Mouse (Mus musculus) kidney, embryonic 15.5 days (tissue): ENCODE data around the gene Crocc. TPM values are rescaled to one million over a fixed set of nuclear protein-coding genes. Genes with fewer than 3 reads are reported as not detected.

Experiments
- ATAC-seq: fragments of 200-750 bp; cut with Nextera tagmentation; replicated peaks from 2 replicates; pipeline ENCODE4 v1.8.0; 2017; ENCODE audit warnings: moderate TSS enrichment; ENCODE audit not compliant: low FRiP score
- H3K27ac ChIP-seq: fragments of 300-500 bp; sonication (generic); 2 replicates; pipeline ENCODE4 v1.5.1; 2015; ENCODE audit warnings: mild to moderate bottlenecking, inconsistent platforms
- H3K27me3 ChIP-seq: fragments of 300-500 bp; sonication (generic); 2 replicates; pipeline ENCODE4 v1.6.1; 2015; ENCODE audit warnings: inconsistent platforms
- H3K36me3 ChIP-seq: fragments of 300-500 bp; sonication (generic); 2 replicates; pipeline ENCODE4 v1.6.1; 2015; ENCODE audit warnings: inconsistent platforms
- H3K4me1 ChIP-seq: fragments of 300-500 bp; sonication (generic); 2 replicates; pipeline ENCODE4 v1.6.1; 2015; ENCODE audit warnings: inconsistent platforms
- H3K4me2 ChIP-seq: fragments of 300-500 bp; sonication (generic); 2 replicates; pipeline ENCODE4 v1.6.1; 2015; ENCODE audit warnings: moderate library complexity, mild to moderate bottlenecking, inconsistent platforms
- H3K4me3 ChIP-seq: fragments of 300-500 bp; sonication (generic); replicated peaks from 2 replicates; pipeline ENCODE4 v1.5.1; 2015; ENCODE audit warnings: mild to moderate bottlenecking, inconsistent platforms
- H3K9ac ChIP-seq: fragments of 300-500 bp; sonication (generic); 2 replicates; pipeline ENCODE4 v1.6.1; 2015; ENCODE audit warnings: mild to moderate bottlenecking, inconsistent platforms
- H3K9me3 ChIP-seq: fragments of 300-500 bp; sonication (generic); replicated peaks from 2 replicates; pipeline ENCODE4 v1.6.1; 2016; ENCODE audit warnings: inconsistent platforms
- WGBS: fragments of 180-500 bp; shearing (Covaris S2); methylation state at CpG from one replicate; pipeline ENCODE4 v1.1.7; 2015; ENCODE audit warnings: mixed read lengths; 5-methylcytosine and 5-hydroxymethylcytosine counted together
- polyA plus RNA-seq: library from polyadenylated mRNA; unstranded; fragments of >200 nt; fragmentation: Nextera tagmentation; extraction: Ambion mirVana; gene quantifications from 2 replicates; pipeline ENCODE4 v1.2.1, GENCODE M21; 2015

The Crocc gene
- polyA plus RNA-seq, 1 experiment from 2014 or later, result 9.5 TPM

- Histone ChIP-seq H3K27me3 (no peaks in the 10 kb centered on the region), H3K4me3 (no peak overlapping the region), H3K27ac (no peak overlapping the region), H3K36me3 (peaks cover 51% of the 10 kb centered on the region), H3K4me2 (no peak overlapping the region), H3K9me3 (no peaks in the 10 kb centered on the region), H3K4me1 (peaks cover 35% of the 10 kb centered on the region), H3K9ac (no peak overlapping the region)
- WGBS, result 89% methylated on average over 20 of the region's 20 CpGs
- ATAC-seq, result no peak
These were observed 68.1 kb downstream of the Crocc start for GRCm38 (mm10) chr4:140992215-140992614.

- H3K27ac ChIP-seq, result no peak overlapping the region
- no peak overlapping the region for H3K4me2 ChIP-seq
- H3K36me3 ChIP-seq, result peaks cover 23% of the 10 kb centered on the region
- H3K9ac ChIP-seq, result no peak overlapping the region
- H3K4me3 ChIP-seq, result no peak overlapping the region
- 85% methylated on average over 14 of the region's 14 CpGs for WGBS
- H3K4me1 ChIP-seq, result peaks cover 42% of the 10 kb centered on the region
- ATAC-seq, result no peak
- no peaks in the 10 kb centered on the region for H3K27me3 ChIP-seq
- no peaks in the 10 kb centered on the region for H3K9me3 ChIP-seq
These were observed 70.9 kb downstream of the Crocc start for GRCm38 (mm10) chr4:140989447-140989846.

GRCm38 (mm10) chr4:140988706-140989290 lies 71.6 kb downstream of the Crocc start:
- Histone ChIP-seq H3K27me3 (no peaks in the 10 kb centered on the region), H3K4me3 (no peak overlapping the region), H3K4me2 (peak overlapping the region; percentile 83; the same call in 1 of the 2 replicates), H3K36me3 (peaks cover 17% of the 10 kb centered on the region), H3K4me1 (peaks cover 38% of the 10 kb centered on the region), H3K27ac (0 out of 2 replicates have a peak overlapping the region, but pooled peaks have one; percentile 29), H3K9ac (no peak overlapping the region), H3K9me3 (no peaks in the 10 kb centered on the region)
- 44% methylated on average over 7 of the region's 7 CpGs for WGBS
- ATAC-seq, result no peak

GRCm38 (mm10) chr4:140987476-140987875 lies 72.9 kb downstream of the Crocc start:
- Histone ChIP-seq H3K9ac (peak overlapping the region; percentile 93), H3K4me3 (peak overlapping the region; percentile 95), H3K36me3 (peaks cover 6% of the 10 kb centered on the region), H3K27ac (0 out of 2 replicates have a peak overlapping the region, but pooled peaks have one; percentile 0), H3K27me3 (no peaks in the 10 kb centered on the region), H3K4me1 (peaks cover 42% of the 10 kb centered on the region), H3K9me3 (no peaks in the 10 kb centered on the region), H3K4me2 (peak overlapping the region; percentile 83)
- whole genome bisulfite sequencing, result 24% methylated on average over 7 of the region's 7 CpGs
- no peak for ATAC-seq

- 1% methylated on average over 58 of the region's 58 CpGs for WGBS
- H3K27ac ChIP-seq, result 0 out of 2 replicates have a peak within 1 kb of the TSS, but pooled peaks have one; percentile 0
- ATAC-seq, result peak; percentile 94
These were observed 73.5 kb downstream of the Crocc start, which contains the start of gene Atp13a2 for GRCm38 (mm10) chr4:140986711-140987395. Gene Atp13a2, plus strand, starts transcription at chr4:140986873.

GRCm38 (mm10) chr4:140986024-140986710 lies 74.2 kb downstream of the Crocc start:
- H3K4me3 ChIP-seq, result peak overlapping the region; percentile 95
- peak overlapping the region; percentile 93 for H3K9ac ChIP-seq
- no peak overlapping the region for H3K27ac ChIP-seq
- WGBS, result 27% methylated on average over 15 of the region's 15 CpGs
- no peaks in the 10 kb centered on the region for H3K9me3 ChIP-seq
- ATAC-seq, result peak; percentile 1; the same call in 1 of the 2 replicates
- H3K27me3 ChIP-seq, result no peaks in the 10 kb centered on the region
- 0 out of 2 replicates have a peak, but pooled peaks cover 2% of the 10 kb centered on the region for H3K36me3 ChIP-seq
- H3K4me2 ChIP-seq, result peak overlapping the region; percentile 83
- H3K4me1 ChIP-seq, result peaks cover 45% of the 10 kb centered on the region

More at GRCm38 (mm10) chr4:140986711-140987395, 73.5 kb downstream of the Crocc start, which contains the start of gene Atp13a2:
- Histone ChIP-seq H3K9ac (peak within 1 kb of the TSS; percentile 93), H3K27me3 (no peaks in the 10 kb centered on the region), H3K4me3 (peak within 1 kb of the TSS; percentile 95), H3K36me3 (peaks cover 2% of the 10 kb centered on the region; the same call in 1 of the 2 replicates), H3K4me2 (peak within 1 kb of the TSS; percentile 83), H3K9me3 (no peaks in the 10 kb centered on the region), H3K4me1 (peaks cover 45% of the 10 kb centered on the region)

GRCm38 (mm10) chr4:140984544-140984943 lies 75.8 kb downstream of the Crocc start:
- Histone ChIP-seq H3K4me1 (peaks cover 41% of the 10 kb centered on the region), H3K27me3 (no peaks in the 10 kb centered on the region), H3K4me2 (no peak overlapping the region), H3K9me3 (no peaks in the 10 kb centered on the region), H3K27ac (no peak overlapping the region), H3K36me3 (peaks cover 5% of the 10 kb centered on the region), H3K4me3 (no peak overlapping the region), H3K9ac (no peak overlapping the region)
- no peak for ATAC-seq
- WGBS, result 80% methylated on average over 6 of the region's 6 CpGs

GRCm38 (mm10) chr4:140983442-140983841 lies 76.9 kb downstream of the Crocc start:
- no peak overlapping the region for H3K9ac ChIP-seq
- H3K4me1 ChIP-seq, result peaks cover 30% of the 10 kb centered on the region

GRCm38 (mm10) chr4:140982808-140983207 lies 77.5 kb downstream of the Crocc start:
- Histone ChIP-seq H3K36me3 (peaks cover 22% of the 10 kb centered on the region), H3K27me3 (no peaks in the 10 kb centered on the region), H3K4me2 (no peak overlapping the region), H3K9me3 (no peaks in the 10 kb centered on the region), H3K4me3 (no peak overlapping the region), H3K27ac (peak overlapping the region; percentile 68), H3K9ac (no peak overlapping the region), H3K4me1 (peaks cover 24% of the 10 kb centered on the region)
- no peak for ATAC-seq
- 47% methylated on average over 4 of the region's 4 CpGs for WGBS

More at GRCm38 (mm10) chr4:140983442-140983841, 76.9 kb downstream of the Crocc start:
- no peak for ATAC-seq
- Histone ChIP-seq H3K4me3 (no peak overlapping the region), H3K9me3 (no peaks in the 10 kb centered on the region), H3K4me2 (no peak overlapping the region), H3K36me3 (peaks cover 16% of the 10 kb centered on the region), H3K27me3 (no peaks in the 10 kb centered on the region), H3K27ac (peak overlapping the region; percentile 68)
- WGBS, result 19% methylated on average over 9 of the region's 9 CpGs

GRCm38 (mm10) chr4:140981605-140982004 lies 78.7 kb downstream of the Crocc start:
- Histone ChIP-seq H3K9ac (no peak overlapping the region), H3K4me2 (no peak overlapping the region), H3K9me3 (no peaks in the 10 kb centered on the region), H3K27me3 (no peaks in the 10 kb centered on the region), H3K27ac (no peak overlapping the region), H3K4me3 (no peak overlapping the region), H3K36me3 (peaks cover 34% of the 10 kb centered on the region), H3K4me1 (peaks cover 15% of the 10 kb centered on the region)
- 95% methylated on average over 2 of the region's 2 CpGs for WGBS
- ATAC-seq, result no peak

- Histone ChIP-seq H3K27me3 (no peaks in the 10 kb centered on the region), H3K9me3 (no peaks in the 10 kb centered on the region), H3K9ac (no peak overlapping the region), H3K27ac (no peak overlapping the region), H3K36me3 (peaks cover 70% of the 10 kb centered on the region), H3K4me3 (no peak overlapping the region), H3K4me1 (peaks cover 12% of the 10 kb centered on the region; the same call in 1 of the 2 replicates), H3K4me2 (no peak overlapping the region)
- ATAC-seq, result no peak
- 86% methylated on average over 14 of the region's 14 CpGs for WGBS
These were observed 82.3 kb downstream of the Crocc start for GRCm38 (mm10) chr4:140977886-140978692.
